Mouse (Mus musculus): ENCODE measurements around the gene Ppm1g. TPM values are rescaled to one million over a fixed set of nuclear protein-coding genes. Genes with fewer than 3 reads are reported as not detected.

Gene Ppm1g
- polyA plus RNA-seq, 1 experiment from 2014 or later, result 76.6 TPM

Other genes with a start within 250 kb of the Ppm1g start
- 73.4 to 150 TPM (median 103 TPM) in 3 replicates for gene Atraid, start 172.4 kb downstream of the Ppm1g start, polyA plus RNA-seq (2018)
- 3.3 to 6.2 TPM (median 5.1 TPM) in 3 replicates for gene Slc5a6, start 171.8 kb downstream of the Ppm1g start, polyA plus RNA-seq (2018)
- gene Cad, start 165.9 kb downstream of the Ppm1g start, polyA plus RNA-seq (2018), result 5.8 to 16.7 TPM (median 7.3 TPM) in 3 replicates
- gene Dnajc5g, start 114.4 kb downstream of the Ppm1g start, polyA plus RNA-seq (2018), result not detected in 3 replicates
- not detected in 3 replicates for gene Slc30a3, start 112.5 kb downstream of the Ppm1g start, polyA plus RNA-seq (2018)
- gene Trim54, start 104.0 kb downstream of the Ppm1g start, polyA plus RNA-seq (2018), result not detected in 3 replicates
- gene Ucn, start 81.9 kb downstream of the Ppm1g start, polyA plus RNA-seq (2018), result not detected in 3 replicates
- 35.2 to 59.9 TPM (median 52.3 TPM) in 3 replicates for gene Mpv17, start 66.4 kb downstream of the Ppm1g start, polyA plus RNA-seq (2018)
- gene Gm29609, start 40.8 kb downstream of the Ppm1g start, polyA plus RNA-seq (2018), result 0.42 to 0.53 TPM in 2 of 3 replicates, not detected in the other
- 25.3 to 29.9 TPM (median 29.5 TPM) in 3 replicates for gene Gtf3c2, start 40.5 kb downstream of the Ppm1g start, polyA plus RNA-seq (2018)
- 30.9 to 73.2 TPM (median 66.8 TPM) in 3 replicates for gene Snx17, start 27.5 kb downstream of the Ppm1g start, polyA plus RNA-seq (2018)
- 15.7 to 26.2 TPM (median 16.2 TPM) in 3 replicates for gene Eif2b4, start 27.3 kb downstream of the Ppm1g start, polyA plus RNA-seq (2018)
- gene Zfp513, start 18.4 kb downstream of the Ppm1g start, polyA plus RNA-seq (2018), result 20.3 to 33.4 TPM (median 25.0 TPM) in 3 replicates
- gene Nrbp1, start 20.2 kb upstream of the Ppm1g start, polyA plus RNA-seq (2018), result 68.4 to 96.8 TPM (median 84.5 TPM) in 3 replicates
- gene Gm9970, start 20.5 kb upstream of the Ppm1g start, polyA plus RNA-seq (2018), result not detected in 3 replicates
- 0.37 to 2.5 TPM (median 0.63 TPM) in 3 replicates for gene Krtcap3, start 31.0 kb upstream of the Ppm1g start, polyA plus RNA-seq (2018)
- gene Ift172, start 70.4 kb upstream of the Ppm1g start, polyA plus RNA-seq (2018), result 11.8 to 19.6 TPM (median 13.6 TPM) in 3 replicates
- not detected in 3 replicates for gene Fndc4, start 75.4 kb upstream of the Ppm1g start, polyA plus RNA-seq (2018)
- not detected in 3 replicates for gene Gckr, start 76.8 kb upstream of the Ppm1g start, polyA plus RNA-seq (2018)
- gene Zfp512, start 231.7 kb upstream of the Ppm1g start, polyA plus RNA-seq (2018), result 13.3 to 17.3 TPM (median 14.0 TPM) in 3 replicates

All from macrophage (primary cell).